Mouse (Mus musculus): ENCODE data around the gene Sh3pxd2a.

Sh3pxd2a gene

GRCm38 (mm10) chr19:47245512-47245911, 218.7 kb downstream of the Sh3pxd2a start:
- no peak for DNase-seq (ENCODE audit: low spot score in 2 of 2)

- DNase-seq (ENCODE audit: low spot score in 2 of 2) = no peak
Observed at GRCm38 (mm10) chr19:47242227-47242626, 222.0 kb downstream of the Sh3pxd2a start.

- DNase-seq (ENCODE audit: low spot score in 2 of 2) = no peak
Observed at GRCm38 (mm10) chr19:47240957-47241356, 223.2 kb downstream of the Sh3pxd2a start.

- no peak for DNase-seq (ENCODE audit: low spot score in 2 of 2)
Observed at GRCm38 (mm10) chr19:47240076-47240475, 224.1 kb downstream of the Sh3pxd2a start.

GRCm38 (mm10) chr19:47233087-47233486, 231.1 kb downstream of the Sh3pxd2a start:
- no peak for DNase-seq (ENCODE audit: low spot score in 2 of 2)

- no peak for DNase-seq (ENCODE audit: low spot score in 2 of 2)
Observed at GRCm38 (mm10) chr19:47232077-47232865, 231.9 kb downstream of the Sh3pxd2a start.

- no peak for DNase-seq (ENCODE audit: low spot score in 2 of 2)
Observed at GRCm38 (mm10) chr19:47231389-47231788, 232.8 kb downstream of the Sh3pxd2a start.

- DNase-seq (ENCODE audit: low spot score in 2 of 2) = no peak
Observed at GRCm38 (mm10) chr19:47230682-47231081, 233.5 kb downstream of the Sh3pxd2a start.

GRCm38 (mm10) chr19:47230082-47230481, 234.1 kb downstream of the Sh3pxd2a start:
- DNase-seq (ENCODE audit: low spot score in 2 of 2) = no peak

GRCm38 (mm10) chr19:47229461-47229860, 234.7 kb downstream of the Sh3pxd2a start:
- DNase-seq (ENCODE audit: low spot score in 2 of 2) = no peak

- peak in 1 of 2 experiments; percentile 47 for DNase-seq (ENCODE audit: low spot score in 2 of 2)
Observed at GRCm38 (mm10) chr19:47228725-47229252, 235.4 kb downstream of the Sh3pxd2a start.

- no peak for DNase-seq (ENCODE audit: low spot score in 2 of 2)
Observed at GRCm38 (mm10) chr19:47225791-47226190, 238.4 kb downstream of the Sh3pxd2a start.

- DNase-seq (ENCODE audit: low spot score in 2 of 2) = no peak
Observed at GRCm38 (mm10) chr19:47224743-47225142, 239.5 kb downstream of the Sh3pxd2a start.

- no peak for DNase-seq (ENCODE audit: low spot score in 2 of 2)
Observed at GRCm38 (mm10) chr19:47222841-47223557, 241.2 kb downstream of the Sh3pxd2a start.

- DNase-seq (ENCODE audit: low spot score in 2 of 2) = peak in 1 of 2 experiments; percentile 33
Observed at GRCm38 (mm10) chr19:47222154-47222840, 241.9 kb downstream of the Sh3pxd2a start.

GRCm38 (mm10) chr19:47221500-47222153, 242.6 kb downstream of the Sh3pxd2a start:
- no peak for DNase-seq (ENCODE audit: low spot score in 2 of 2)

- no peak for DNase-seq (ENCODE audit: low spot score in 2 of 2)
Observed at GRCm38 (mm10) chr19:47221006-47221405, 243.2 kb downstream of the Sh3pxd2a start.

- no peak for DNase-seq (ENCODE audit: low spot score in 2 of 2)
Observed at GRCm38 (mm10) chr19:47220232-47220631, 244.0 kb downstream of the Sh3pxd2a start.

GRCm38 (mm10) chr19:47219622-47220021, 244.6 kb downstream of the Sh3pxd2a start:
- no peak for DNase-seq (ENCODE audit: low spot score in 2 of 2)

- DNase-seq (ENCODE audit: low spot score in 2 of 2) = no peak
Observed at GRCm38 (mm10) chr19:47216766-47217165, 247.4 kb downstream of the Sh3pxd2a start.

GRCm38 (mm10) chr19:47213470-47213869, 250.7 kb downstream of the Sh3pxd2a start:
- DNase-seq (ENCODE audit: low spot score in 2 of 2) = no peak

GRCm38 (mm10) chr19:47212401-47212800, 251.8 kb downstream of the Sh3pxd2a start:
- no peak for DNase-seq (ENCODE audit: low spot score in 2 of 2)

Measured in cerebellum, postnatal 4 days (tissue).